Mouse (Mus musculus): Measurements from ENCODE around the gene Baz2b. TPM values are rescaled to one million over a fixed set of nuclear protein-coding genes. Genes with fewer than 3 reads are reported as not detected.
A peak's percentile ranks its signal among the peaks of the same experiment; 100 is the strongest.

Gene Baz2b
- total and polyA plus RNA-seq, 3 experiments: 5.7 to 11.4 TPM; not detected in 1

GRCm38 (mm10) chr2:60204162-60204561, 5.5 kb downstream of the Baz2b start (continued):
- TF ChIP-seq TAL1 (IDR thresholded peaks at IDR 0.05; ENCODE audit: low read length) (no peak), USF2 (IDR thresholded peaks at IDR 0.05; ENCODE audit: borderline replicate concordance in 1 of 2, insufficient read depth in 1 of 2, low read depth in 1 of 2, low read length in 2 of 2) (no peak), GATA1 (IDR thresholded peaks at IDR 0.05; ENCODE audit: low read depth, low read length) (no peak), NELFE (IDR thresholded peaks at IDR 0.05; ENCODE audit: low read depth, low read length) (peak; percentile 14; the same call in 1 of the 2 replicates), BHLHE40 (IDR thresholded peaks at IDR 0.05; ENCODE audit: borderline replicate concordance, low read depth, low read length) (no peak), ZKSCAN1 (IDR thresholded peaks at IDR 0.05; ENCODE audit: low read depth, low read length) (no peak), ZC3H11A (IDR thresholded peaks at IDR 0.05; ENCODE audit: low read depth, low read length) (no peak), MXI1 (IDR thresholded peaks at IDR 0.05; ENCODE audit: low read depth, low read length) (no peak; the same call in 1 of the 2 replicates), CHD1 (IDR thresholded peaks at IDR 0.05; ENCODE audit: low read depth, low read length) (no peak), POLR2AphosphoS5 (IDR thresholded peaks at IDR 0.05; ENCODE audit: borderline replicate concordance, low read depth, low read length) (no peak), MYC (IDR thresholded peaks at IDR 0.05; ENCODE audit: low read depth, low read length) (peak; percentile 73), CHD2 (IDR thresholded peaks at IDR 0.05; ENCODE audit: low read length) (no peak), TCF12 (IDR thresholded peaks at IDR 0.05; ENCODE audit: low read depth, low read length) (no peak), MAZ (IDR thresholded peaks at IDR 0.05; ENCODE audit: low read depth, low read length) (no peak), RAD21 (IDR thresholded peaks at IDR 0.05; ENCODE audit: low read depth, low read length) (no peak), POLR2AphosphoS2 (IDR thresholded peaks at IDR 0.05; ENCODE audit: low read length) (no peak), MEF2A (IDR thresholded peaks at IDR 0.05; ENCODE audit: extremely low read depth, insufficient replicate concordance, low read depth, low read length, poor library complexity, severe bottlenecking) (no peak), SMC3 (IDR thresholded peaks at IDR 0.05; ENCODE audit: low read depth, low read length) (no peak)

DNA sequence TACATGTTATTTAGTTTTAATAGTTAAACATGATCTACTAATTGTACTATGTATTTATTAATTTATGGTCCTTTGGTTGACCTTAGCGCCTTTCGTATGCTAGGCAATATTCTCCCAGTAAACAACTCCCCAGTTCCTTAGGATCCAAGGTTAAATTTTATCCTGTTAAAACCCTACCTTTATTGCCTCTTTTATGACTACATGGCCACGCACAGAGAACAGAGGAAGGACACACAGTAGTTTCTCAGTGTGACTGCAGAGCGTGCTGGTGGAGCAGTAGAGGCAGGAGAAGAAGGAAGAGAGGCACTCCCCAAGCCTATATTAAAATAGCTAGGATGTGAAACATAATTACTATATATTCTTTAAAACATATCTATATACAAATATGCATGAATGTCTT, 5.9 kb downstream of the Baz2b start:
- H3K9ac ChIP-seq (ENCODE audit: control insufficient read depth, low read depth, low read length, poor library complexity, severe bottlenecking): peak overlapping the region; percentile 41
- H3K4me3 ChIP-seq (ENCODE audit: control insufficient read depth in 1 of 2, insufficient read depth in 1 of 2, low read depth in 2 of 2, low read length in 2 of 2): peak overlapping the region; percentile 3 to 21; a peak in 1 of 4 replicates
- no peaks in the 10 kb centered on the region for H3K27me3 ChIP-seq (ENCODE audit: control insufficient read depth in 1 of 2, insufficient read depth in 2 of 2, low read length in 2 of 2)
- peak overlapping the region; percentile 67 for H3K27ac ChIP-seq (ENCODE audit: control insufficient read depth, low read depth, low read length)
- peaks cover 7% of the 10 kb centered on the region for H3K79me2 ChIP-seq (ENCODE audit: control insufficient read depth, insufficient read depth, low read length, poor library complexity)
- TF ChIP-seq TBP (IDR thresholded peaks at IDR 0.05; ENCODE audit: low read depth, low read length): no peak
- TF ChIP-seq MAZ (IDR thresholded peaks at IDR 0.05; ENCODE audit: low read depth, low read length): no peak
- DNase-seq (ENCODE audit: low read depth, low spot score): no peak
- no peaks in the 10 kb centered on the region for H3K9me3 ChIP-seq (replicated peaks; ENCODE audit: insufficient read depth, low read length)
- H3K4me1 ChIP-seq (ENCODE audit: control insufficient read depth in 1 of 2, insufficient read depth in 2 of 2, low read length in 2 of 2): peaks cover 12 to 33% of the 10 kb centered on the region in 2 experiments
- H3K36me3 ChIP-seq (ENCODE audit: control insufficient read depth in 1 of 2, insufficient read depth in 2 of 2, low read length in 2 of 2): peaks cover 0 to 34% of the 10 kb centered on the region in 2 experiments; a peak in 2 of 4 replicates
